Mouse (Mus musculus) frontal cortex, postnatal 10 days (tissue): ENCODE data around the gene Vmn1r192.
"Not testable (repeated sequence)": the region's sequence is repeated elsewhere in the genome, so short reads cannot be mapped to it uniquely, and the experiment has no call there.

ENCODE experiments used
- DNase-seq, 2 experiments: peaks; one replicate each; pipeline ENCODE4 v3.0.0; 2022; ENCODE audit warnings: low spot score in 2 of 2, mixed read lengths in 1 of 2

Vmn1r192 gene

DNA sequence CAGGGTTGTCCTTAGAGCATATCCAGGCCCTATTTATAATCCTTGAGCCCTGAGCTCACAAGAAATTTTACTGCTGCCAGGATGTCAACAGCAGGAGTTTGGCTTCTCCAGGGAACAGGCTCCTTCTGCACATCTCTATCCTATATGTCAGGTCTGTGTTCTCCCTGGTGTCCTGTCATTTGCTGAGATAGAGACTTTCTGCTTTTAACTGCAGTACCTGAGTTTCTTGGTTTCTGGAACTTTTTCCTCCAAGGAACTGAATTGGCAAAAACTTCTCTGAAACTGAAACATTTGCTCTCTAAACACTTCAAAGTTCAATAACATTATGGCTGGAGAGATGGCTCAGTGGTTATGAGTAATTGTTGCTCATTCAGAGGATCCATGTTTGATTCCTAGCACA lies at the start of gene Vmn1r192:
TSS of gene Vmn1r192 (minus strand) at position 101 of the 400 bp plus-strand sequence.
- DNase-seq: no peak

- DNase-seq: not testable (repeated sequence)
These were observed 32.1 kb upstream of the Vmn1r192 start, which contains the start of gene Vmn1r193 for GRCm38 (mm10) chr13:22223060-22223459. Vmn1r193 (minus strand) TSS chr13:22223160.

DNA sequence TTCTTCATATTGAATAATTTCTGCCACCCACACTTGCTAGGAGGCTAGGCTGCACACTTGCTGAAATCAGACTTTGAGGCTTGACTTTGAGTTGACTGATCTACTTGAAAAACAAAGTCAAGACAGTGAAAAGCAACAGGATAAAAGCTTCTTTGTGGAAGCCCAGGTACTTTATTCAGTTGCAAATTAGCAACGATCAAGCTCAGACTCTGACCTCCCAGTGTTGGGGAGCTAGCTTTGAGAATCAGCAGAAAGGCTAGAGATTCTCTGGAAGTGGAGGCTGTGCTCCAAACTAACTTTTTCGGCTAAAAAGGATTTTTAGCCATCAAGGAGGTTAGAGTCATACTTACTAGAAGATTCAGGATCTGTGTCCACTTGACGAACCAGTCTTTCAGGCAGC lies 1.8 kb upstream of the Vmn1r192 start:
- not testable (repeated sequence) for DNase-seq

- no peak for DNase-seq
These were observed 556 bp downstream of the Vmn1r192 start for GRCm38 (mm10) chr13:22190385-22190784.

- no peak for DNase-seq
These were observed 1.6 kb downstream of the Vmn1r192 start for GRCm38 (mm10) chr13:22189313-22189712.

GRCm38 (mm10) chr13:22183869-22184268 lies 7.1 kb downstream of the Vmn1r192 start, which contains the start of gene Vmn1r191:
Vmn1r191 (minus strand) TSS chr13:22183969.
- DNase-seq: no peak

GRCm38 (mm10) chr13:22168416-22168815 lies 22.5 kb downstream of the Vmn1r192 start:
- DNase-seq: no peak

- not testable (repeated sequence) for DNase-seq
These were observed 54.2 kb downstream of the Vmn1r192 start for GRCm38 (mm10) chr13:22136495-22137293.
